In the genomic region with DNA sequence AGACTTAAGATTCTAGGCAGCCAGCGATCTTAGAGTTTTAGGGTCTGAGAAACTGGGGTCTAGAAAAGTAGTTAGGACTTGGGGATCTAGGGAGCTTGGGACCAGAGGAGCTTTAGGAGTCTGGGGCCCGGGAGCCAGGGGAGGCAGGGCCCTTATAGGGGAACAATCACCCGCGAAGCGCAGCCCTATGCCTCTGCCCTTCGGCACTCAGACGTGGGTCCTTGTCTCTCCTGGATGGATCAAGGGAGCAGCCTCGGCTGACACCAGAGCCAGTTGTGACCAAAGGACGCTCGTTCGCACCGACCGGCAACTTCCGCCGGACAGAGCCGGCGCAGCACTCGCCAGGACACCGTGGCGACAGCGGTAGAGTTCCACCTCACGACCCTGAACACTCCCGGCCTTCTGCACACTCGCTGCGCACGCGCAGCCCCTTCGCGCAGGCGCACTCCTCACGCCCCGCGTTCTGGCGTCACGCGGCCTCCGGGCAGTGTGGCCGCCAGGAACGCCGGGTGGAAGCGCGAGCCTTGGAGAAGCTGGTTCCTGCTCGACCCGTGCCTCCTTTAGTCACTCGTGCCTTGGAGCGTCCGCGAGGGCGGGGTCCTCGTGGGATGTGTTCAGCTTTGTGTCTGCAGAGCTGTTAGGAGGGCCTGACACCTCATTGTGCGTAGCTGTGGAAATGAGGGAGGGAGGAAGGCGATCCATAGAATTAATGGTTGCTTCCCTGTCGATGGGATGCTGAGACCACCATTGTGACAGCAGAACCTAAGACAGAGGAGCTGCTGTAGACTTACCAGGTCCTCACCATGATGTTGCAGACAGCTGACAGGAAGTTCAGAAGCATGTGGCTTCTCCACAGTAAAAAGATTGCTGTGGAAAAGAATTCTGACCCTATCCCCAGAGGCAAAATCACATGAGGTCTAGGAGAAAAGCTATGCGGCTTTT, we compare ENCODE assay signal across 8 mouse cellular contexts. TPM values are rescaled to one million over a fixed set of nuclear protein-coding genes. Genes with fewer than 3 reads are reported as not detected.
DNase-seq lines count a peak whose midpoint lies in the region; ATAC-seq and TF ChIP-seq lines count a peak whose summit lies in the region.

No protein-coding gene starts in this region.

- peak overlapping the region; percentile 50 for H3ac ChIP-seq in myocyte (ENCODE audit: control insufficient read depth, insufficient read length)

- H3K27ac ChIP-seq in brown adipose tissue, adult 24 weeks (replicated peaks; ENCODE audit: low read depth, low read length): peak overlapping the region; percentile 94
- peak overlapping the region; percentile 87 for H3K27ac ChIP-seq in heart, embryonic 13.5 days (replicated peaks)
- H3K27ac ChIP-seq in kidney, postnatal 0 days: peak overlapping the region; percentile 82
- peak overlapping the region; percentile 46; the same call in 1 of the 2 replicates for H3K27ac ChIP-seq in liver, embryonic 11.5 days (ENCODE audit: low read depth, low read length)

- H3K27me3 ChIP-seq in heart, embryonic 13.5 days (replicated peaks): peaks cover 33% of the 10 kb centered on the region
- no peaks in the 10 kb centered on the region for H3K27me3 ChIP-seq in kidney, postnatal 0 days (ENCODE audit: insufficient read depth, low read length)
- H3K27me3 ChIP-seq in liver, embryonic 11.5 days (replicated peaks; ENCODE audit: control insufficient read depth, insufficient read depth, low read length): peaks cover 5% of the 10 kb centered on the region
- no peaks in the 10 kb centered on the region for H3K27me3 ChIP-seq in myocyte (ENCODE audit: control insufficient read depth, insufficient read depth, insufficient read length)

- H3K4me2 ChIP-seq in heart, embryonic 13.5 days: peak overlapping the region; percentile 88
- peak overlapping the region; percentile 89 for H3K4me2 ChIP-seq in kidney, postnatal 0 days (ENCODE audit: low read length)
- peak overlapping the region; percentile 94 for H3K4me2 ChIP-seq in liver, embryonic 11.5 days
- H3K4me2 ChIP-seq in myocyte (ENCODE audit: low read depth): peak overlapping the region; percentile 99

- ATAC-seq in CD4-positive, CD25-positive, alpha-beta regulatory T cell, adult 4 months: peak; percentile 87
- peak; percentile 81 for ATAC-seq in erythroid progenitor cell, adult 5-6 weeks (replicated peaks; ENCODE audit: low FRiP score, poor library complexity, severe bottlenecking)
- ATAC-seq in heart, embryonic 13.5 days (ENCODE audit: extremely low read depth, insufficient number of reproducible peaks, low FRiP score, low TSS enrichment): peak; percentile 83
- ATAC-seq in kidney, postnatal 0 days (replicated peaks; ENCODE audit: low FRiP score, low read depth): peak; percentile 96
- ATAC-seq in liver, embryonic 11.5 days (replicated peaks; ENCODE audit: low FRiP score): peak; percentile 95

- TF ChIP-seq CTCF in kidney, postnatal 0 days (IDR thresholded peaks at IDR 0.05; ENCODE audit: low read depth): no peak

- H3K79me2 ChIP-seq in myocyte (ENCODE audit: control insufficient read depth, insufficient read depth): peaks cover 3% of the 10 kb centered on the region

- 2% methylated on average over 54 of the region's 54 CpGs for WGBS in heart, embryonic 13.5 days
- 2% methylated on average over 54 of the region's 54 CpGs for whole genome bisulfite sequencing in kidney, postnatal 0 days
- WGBS in liver, embryonic 11.5 days: 3% methylated on average over 54 of the region's 54 CpGs

- H3K9ac ChIP-seq in heart, embryonic 13.5 days: peak overlapping the region; percentile 97
- H3K9ac ChIP-seq in kidney, postnatal 0 days (ENCODE audit: low read depth, low read length): peak overlapping the region; percentile 87
- peak overlapping the region; percentile 83 for H3K9ac ChIP-seq in liver, embryonic 11.5 days (ENCODE audit: low read depth, low read length)

- peak overlapping the region; percentile 90 for H3K4me3 ChIP-seq in brown adipose tissue, adult 24 weeks (ENCODE audit: insufficient read depth, low read depth, low read length)
- peak overlapping the region; percentile 79 for H3K4me3 ChIP-seq in heart, embryonic 13.5 days
- H3K4me3 ChIP-seq in kidney, postnatal 0 days (replicated peaks; ENCODE audit: low read depth, low read length): peak overlapping the region; percentile 50
- H3K4me3 ChIP-seq in liver, embryonic 11.5 days (ENCODE audit: low read depth, low read length): peak overlapping the region; percentile 66
- H3K4me3 ChIP-seq in myocyte: peak overlapping the region; percentile 81

- H3K4me1 ChIP-seq in brown adipose tissue, adult 24 weeks (ENCODE audit: control insufficient read depth, insufficient read depth, insufficient read length, low read length): peaks cover 9% of the 10 kb centered on the region; the same call in 1 of the 2 replicates
- peaks cover 22% of the 10 kb centered on the region for H3K4me1 ChIP-seq in heart, embryonic 13.5 days
- H3K4me1 ChIP-seq in kidney, postnatal 0 days (replicated peaks; ENCODE audit: insufficient read depth, low read length): peaks cover 14% of the 10 kb centered on the region
- H3K4me1 ChIP-seq in liver, embryonic 11.5 days (replicated peaks; ENCODE audit: control insufficient read depth, insufficient read depth, low read length): peaks cover 11% of the 10 kb centered on the region

- no peaks in the 10 kb centered on the region for H3K36me3 ChIP-seq in heart, embryonic 13.5 days
- H3K36me3 ChIP-seq in kidney, postnatal 0 days (ENCODE audit: insufficient read depth, low read length): no peaks in the 10 kb centered on the region
- no peaks in the 10 kb centered on the region for H3K36me3 ChIP-seq in liver, embryonic 11.5 days (ENCODE audit: control insufficient read depth, insufficient read depth, low read length)
- no peaks in the 10 kb centered on the region for H3K36me3 ChIP-seq in myocyte (ENCODE audit: control insufficient read depth, insufficient read depth)

- no peaks in the 10 kb centered on the region for H3K9me3 ChIP-seq in heart, embryonic 13.5 days
- no peaks in the 10 kb centered on the region for H3K9me3 ChIP-seq in kidney, postnatal 0 days (replicated peaks; ENCODE audit: low read length)
- no peaks in the 10 kb centered on the region for H3K9me3 ChIP-seq in liver, embryonic 11.5 days (ENCODE audit: control insufficient read depth, low read length)

- peak; percentile 100 for TF ChIP-seq POLR2A in myocyte (IDR thresholded peaks at IDR 0.05; ENCODE audit: insufficient read length, low read depth)

- peak; percentile 96 for DNase-seq in kidney, postnatal 0 days (ENCODE audit: low spot score)
- DNase-seq in liver, embryonic 11.5 days (ENCODE audit: low spot score): peak; percentile 90
- peak; percentile 89 to 96 for DNase-seq in spleen, postnatal 4 days (ENCODE audit: low spot score in 2 of 2)

TF ChIP-seq in myocyte, 11 proteins besides CTCF, POLR2A, EP300 and RAD21 (continues in another document):
- TF ChIP-seq POLR2AphosphoS2 (IDR thresholded peaks at IDR 0.05; ENCODE audit: insufficient read length, low read depth): peak; percentile 99

RNA-seq across cellular contexts. Expression of a gene that starts 14.8 kb away (rescaled TPM):
- 1 to 10 TPM; 2.8 to 2.9 TPM for polyA plus RNA-seq in CD4-positive, CD25-positive, alpha-beta regulatory T cell, adult 4 months (2017; shearing (Covaris generic))
- 0.58 and 0.75 TPM in 2 replicates for polyA plus RNA-seq in brown adipose tissue, adult 24 weeks (2012; ENCODE audit: insufficient read depth, insufficient read length, missing spikeins)
- 10.1 TPM in 1 of 2 replicates, not detected in the other for total RNA-seq in erythroid progenitor cell, adult 5-6 weeks (2015; ENCODE audit: low replicate concordance)
- total RNA-seq in erythroid progenitor cell, adult 5-6 weeks (2017; ENCODE audit: low replicate concordance): 0.39 TPM in 1 of 2 replicates, not detected in the other
- polyA plus RNA-seq in heart, embryonic 13.5 days (2015; fragmentation: Nextera tagmentation; extraction: Ambion mirVana): 5.8 and 6.2 TPM in 2 replicates
- polyA plus RNA-seq in kidney, postnatal 0 days (2015; fragmentation: Nextera tagmentation; extraction: Ambion mirVana): 5.9 and 6.7 TPM in 2 replicates
- 0.96 and 1.7 TPM in 2 replicates for polyA plus RNA-seq in liver, embryonic 11.5 days (2014; fragmentation: Nextera tagmentation; extraction: Ambion mirVana)
- polyA plus RNA-seq in myocyte (2012; fragmentation: generic; extraction: Trizol): 4.4 TPM

RNA-seq across cellular contexts. Expression of a gene that starts 18.8 kb away (rescaled TPM):
- polyA plus RNA-seq in CD4-positive, CD25-positive, alpha-beta regulatory T cell, adult 4 months (2017; shearing (Covaris generic)): 10 to 100 TPM; 14.6 to 18.4 TPM
- polyA plus RNA-seq in brown adipose tissue, adult 24 weeks (2012; ENCODE audit: insufficient read depth, insufficient read length, missing spikeins): 31.5 and 38.8 TPM in 2 replicates
- 22.6 and 24.1 TPM in 2 replicates for total RNA-seq in erythroid progenitor cell, adult 5-6 weeks (2015; ENCODE audit: low replicate concordance)
- total RNA-seq in erythroid progenitor cell, adult 5-6 weeks (2017; ENCODE audit: low replicate concordance): 24.5 and 40.9 TPM in 2 replicates
- polyA plus RNA-seq in heart, embryonic 13.5 days (2015; fragmentation: Nextera tagmentation; extraction: Ambion mirVana): 59.2 and 66.6 TPM in 2 replicates
- polyA plus RNA-seq in kidney, postnatal 0 days (2015; fragmentation: Nextera tagmentation; extraction: Ambion mirVana): 72.5 and 114 TPM in 2 replicates
- polyA plus RNA-seq in liver, embryonic 11.5 days (2014; fragmentation: Nextera tagmentation; extraction: Ambion mirVana): 54.9 and 62.9 TPM in 2 replicates
- 352 TPM for polyA plus RNA-seq in myocyte (2012; fragmentation: generic; extraction: Trizol)

RNA-seq across cellular contexts. Expression of a gene that starts 26.8 kb away (rescaled TPM):
- 1 to 10 TPM; 2.4 to 4.9 TPM for polyA plus RNA-seq in CD4-positive, CD25-positive, alpha-beta regulatory T cell, adult 4 months (2017; shearing (Covaris generic))
- 1.6 and 1.8 TPM in 2 replicates for polyA plus RNA-seq in brown adipose tissue, adult 24 weeks (2012; ENCODE audit: insufficient read depth, insufficient read length, missing spikeins)
- total RNA-seq in erythroid progenitor cell, adult 5-6 weeks (2015; ENCODE audit: low replicate concordance): 1.3 TPM in 1 of 2 replicates, not detected in the other
- total RNA-seq in erythroid progenitor cell, adult 5-6 weeks (2017; ENCODE audit: low replicate concordance): not detected in 2 replicates
- 4.0 and 4.3 TPM in 2 replicates for polyA plus RNA-seq in heart, embryonic 13.5 days (2015; fragmentation: Nextera tagmentation; extraction: Ambion mirVana)
- polyA plus RNA-seq in kidney, postnatal 0 days (2015; fragmentation: Nextera tagmentation; extraction: Ambion mirVana): 13.6 and 13.9 TPM in 2 replicates
- polyA plus RNA-seq in liver, embryonic 11.5 days (2014; fragmentation: Nextera tagmentation; extraction: Ambion mirVana): 7.9 and 8.0 TPM in 2 replicates
- 22.8 TPM for polyA plus RNA-seq in myocyte (2012; fragmentation: generic; extraction: Trizol)

RNA-seq across cellular contexts. Expression of a gene that starts 49.0 kb away (rescaled TPM):
- 10 to 100 TPM; 30.9 to 37.1 TPM for polyA plus RNA-seq in CD4-positive, CD25-positive, alpha-beta regulatory T cell, adult 4 months (2017; shearing (Covaris generic))
- 36.7 and 42.7 TPM in 2 replicates for polyA plus RNA-seq in brown adipose tissue, adult 24 weeks (2012; ENCODE audit: insufficient read depth, insufficient read length, missing spikeins)
- 62.0 and 125 TPM in 2 replicates for total RNA-seq in erythroid progenitor cell, adult 5-6 weeks (2015; ENCODE audit: low replicate concordance)
- total RNA-seq in erythroid progenitor cell, adult 5-6 weeks (2017; ENCODE audit: low replicate concordance): 136 and 176 TPM in 2 replicates
- polyA plus RNA-seq in heart, embryonic 13.5 days (2015; fragmentation: Nextera tagmentation; extraction: Ambion mirVana): 129 and 149 TPM in 2 replicates
- 202 and 209 TPM in 2 replicates for polyA plus RNA-seq in kidney, postnatal 0 days (2015; fragmentation: Nextera tagmentation; extraction: Ambion mirVana)
- 216 and 222 TPM in 2 replicates for polyA plus RNA-seq in liver, embryonic 11.5 days (2014; fragmentation: Nextera tagmentation; extraction: Ambion mirVana)
- polyA plus RNA-seq in myocyte (2012; fragmentation: generic; extraction: Trizol): 85.6 TPM

Comparison
In these comparisons a context has a peak if more than half of its experiments do, and no peak if none do; other contexts are left out.
1. Peak in every context shown above with its lines: DNase-seq, ATAC-seq, H3K4me3 ChIP-seq and H3K27ac ChIP-seq.